Mouse (Mus musculus) left cerebral cortex, postnatal 10 days (tissue): ENCODE measurements around the gene Cables2. TPM values are rescaled to one million over a fixed set of nuclear protein-coding genes. Genes with fewer than 3 reads are reported as not detected.
"Not testable (repeated sequence)": the region's sequence is repeated elsewhere in the genome, so short reads cannot be mapped to it uniquely, and the experiment has no call there.

Source experiments
- DNase-seq, 2 experiments: peaks; one replicate each; pipeline ENCODE4 v3.0.0; 2021 to 2022; ENCODE audit warnings: low spot score in 2 of 2, mixed read lengths in 1 of 2; ENCODE audit errors: extremely low spot score in 1 of 2
- intact Hi-C: fragments of 180-260 bp; cut with DNase I; formaldehyde crosslinking; loops from one replicate; pipeline ENCODE4 v1.15.1; 2025
- total RNA-seq, 2 experiments: library from RNA; stranded (reverse); gene quantifications; 2 replicates each; pipeline ENCODE4 v1.2.3; 2021

Cables2 gene
- total RNA-seq, 2 experiments from 2014 or later, result 37.6 TPM

GRCm38 (mm10) chr2:180259826-180260609, 13.3 kb downstream of the Cables2 start:
- DNase-seq, result not testable (repeated sequence)
- intact Hi-C loops, result loop anchor here (10.0 kb wide), 1 partner anchor 345 kb away; no protein-coding TSS in a partner anchor

GRCm38 (mm10) chr2:180258951-180259484, 14.3 kb downstream of the Cables2 start:
- intact Hi-C loops, result loop anchor here (10.0 kb wide), 1 partner anchor 344 kb away; no protein-coding TSS in a partner anchor
- DNase-seq, result not testable (repeated sequence)

GRCm38 (mm10) chr2:180257963-180258865, 15.1 kb downstream of the Cables2 start:
- intact Hi-C loops, result loop anchor here (10.0 kb wide), 1 partner anchor 343 kb away; no protein-coding TSS in a partner anchor
- no peak for DNase-seq

GRCm38 (mm10) chr2:180257001-180257521, 16.2 kb downstream of the Cables2 start, which contains the start of gene Rps21:
Gene Rps21, plus strand, starts transcription at chr2:180257377.
- DNase-seq, result peak; percentile 98
- intact Hi-C loops, result loop anchor here (10.0 kb wide), 1 partner anchor 342 kb away; no protein-coding TSS in a partner anchor

- no peak for DNase-seq
These were observed 16.8 kb downstream of the Cables2 start for GRCm38 (mm10) chr2:180256296-180257000.

GRCm38 (mm10) chr2:180255701-180256100, 17.6 kb downstream of the Cables2 start:
- intact Hi-C loops, result loop anchor here (10.0 kb wide), 1 partner anchor 341 kb away; no protein-coding TSS in a partner anchor
- no peak for DNase-seq

More at GRCm38 (mm10) chr2:180256296-180257000, 16.8 kb downstream of the Cables2 start:
- intact Hi-C loops, result loop anchor here (10.0 kb wide), 1 partner anchor 342 kb away; no protein-coding TSS in a partner anchor

- intact Hi-C loops, result loop anchor here (5.0 to 10.0 kb wide), 3 partner anchors 47 to 340 kb away; no protein-coding TSS in a partner anchor
- no peak for DNase-seq
These were observed 18.7 kb downstream of the Cables2 start for GRCm38 (mm10) chr2:180254436-180255209.

- DNase-seq, result no peak
These were observed 21.5 kb downstream of the Cables2 start for GRCm38 (mm10) chr2:180251838-180252237.

GRCm38 (mm10) chr2:180250930-180251611, 22.2 kb downstream of the Cables2 start:
- intact Hi-C loops, result loop anchor here (2.0 to 10.0 kb wide), 4 partner anchors 44 to 336 kb away; partner anchors contain the start of gene Adrm1
- DNase-seq, result peak; percentile 83 to 86

More at GRCm38 (mm10) chr2:180251838-180252237, 21.5 kb downstream of the Cables2 start:
- intact Hi-C loops, result loop anchor here (2.0 to 10.0 kb wide), 4 partner anchors 45 to 337 kb away; partner anchors contain the start of gene Adrm1

- DNase-seq, result no peak
- intact Hi-C loops, result no loop called here
These were observed 24.2 kb downstream of the Cables2 start for GRCm38 (mm10) chr2:180248947-180249660.

GRCm38 (mm10) chr2:180247916-180248315, 25.4 kb downstream of the Cables2 start:
- DNase-seq, result no peak
- intact Hi-C loops, result no loop called here

- intact Hi-C loops, result no loop called here
- no peak for DNase-seq
These were observed 30.2 kb downstream of the Cables2 start for GRCm38 (mm10) chr2:180243108-180243507.

- no peak for DNase-seq
- intact Hi-C loops, result no loop called here
These were observed 34.7 kb downstream of the Cables2 start for GRCm38 (mm10) chr2:180238591-180238990.

GRCm38 (mm10) chr2:180237601-180238345, 35.5 kb downstream of the Cables2 start:
- DNase-seq, result no peak
- intact Hi-C loops, result no loop called here

- DNase-seq, result no peak
- intact Hi-C loops, result no loop called here
These were observed 36.4 kb downstream of the Cables2 start for GRCm38 (mm10) chr2:180236930-180237329.
